Comparison of ENCODE assay signal across 21 mouse cellular contexts in genomic region chr2:44919326-44919725, GRCm38 (mm10). TPM values are rescaled to one million over a fixed set of nuclear protein-coding genes. Genes with fewer than 3 reads are reported as not detected.
DNase-seq lines count a peak whose midpoint lies in the region.
"Had no signal": no experiment of that assay in that cellular context is flagged by ENCODE, and none has a peak within 500 bp of the region (broad histone marks: within the 10 kb centered on the region; RNA-seq: fewer than 3 reads in every experiment).

No protein-coding gene starts in this region.

- no peaks in the 10 kb centered on the region for H3K9me3 ChIP-seq in hindbrain, embryonic 10.5 days
- H3K9me3 ChIP-seq: embryonic facial prominence, embryonic 10.5 days; embryonic facial prominence, embryonic 12.5 days; forebrain, embryonic 13.5 days; forebrain, embryonic 15.5 days; G1E had no signal

- DNase-seq in adrenal gland, adult 2 months: peak; percentile 57
- no peak for DNase-seq in adrenal gland, postnatal 25 days
- DNase-seq in adrenal gland, postnatal 36 days: peak; percentile 27 to 37
- DNase-seq in adrenal gland, postnatal 4 days (ENCODE audit: low spot score in 2 of 2): no peak
- peak; percentile 24 for DNase-seq in 416B (ENCODE audit: low read depth)
- DNase-seq in induced T-regulatory cell, adult 2 months (ENCODE audit: low read depth): peak; percentile 9
- DNase-seq in frontal cortex, postnatal 10 days (ENCODE audit: low spot score in 2 of 2): no peak
- DNase-seq in hindbrain, embryonic 10.5 days (ENCODE audit: low spot score): no peak
- DNase-seq: cerebellum, adult 11-12 months; cerebellum, adult 2 months; cerebellum, adult 9-10 months; cerebellum, postnatal 10 days; cerebellum, postnatal 25 days; forebrain, postnatal 0 days; gastrocnemius, adult 2 months had no signal

- H3K27ac ChIP-seq in hindbrain, embryonic 10.5 days: no peak overlapping the region
- H3K27ac ChIP-seq: embryonic facial prominence, embryonic 10.5 days; embryonic facial prominence, embryonic 12.5 days; forebrain, embryonic 13.5 days; forebrain, embryonic 15.5 days; gastrocnemius, adult 2 months had no signal

- no peaks in the 10 kb centered on the region for H3K4me1 ChIP-seq in hindbrain, embryonic 10.5 days (replicated peaks)
- H3K4me1 ChIP-seq: embryonic facial prominence, embryonic 10.5 days; embryonic facial prominence, embryonic 12.5 days; forebrain, embryonic 13.5 days; forebrain, embryonic 15.5 days had no signal

- no peaks in the 10 kb centered on the region for H3K27me3 ChIP-seq in hindbrain, embryonic 10.5 days (ENCODE audit: insufficient read depth, poor library complexity, severe bottlenecking)
- H3K27me3 ChIP-seq: embryonic facial prominence, embryonic 12.5 days; forebrain, embryonic 13.5 days; forebrain, embryonic 15.5 days; Patski had no signal

- WGBS in hindbrain, embryonic 10.5 days: 85% methylated on average over 1 of the region's 1 CpGs

- no peak overlapping the region for H3K4me3 ChIP-seq in hindbrain, embryonic 10.5 days
- H3K4me3 ChIP-seq: embryonic facial prominence, embryonic 10.5 days; embryonic facial prominence, embryonic 12.5 days; forebrain, embryonic 13.5 days; forebrain, embryonic 15.5 days; gastrocnemius, adult 2 months had no signal

- H3K36me3 ChIP-seq in hindbrain, embryonic 10.5 days: no peaks in the 10 kb centered on the region
- H3K36me3 ChIP-seq: embryonic facial prominence, embryonic 10.5 days; embryonic facial prominence, embryonic 12.5 days; forebrain, embryonic 15.5 days; G1E had no signal

RNA-seq across cellular contexts. Expression of gene Gtdc1, which starts 8.1 kb away (rescaled TPM):
- 10 to 100 TPM; 12.0 to 12.5 TPM for total RNA-seq in adrenal gland, adult 2 months (2021)
- polyA plus RNA-seq in adrenal gland, adult 2 months (2012; rRNA removed): 0.78 and 1.0 TPM in 2 replicates
- 11.8 and 14.4 TPM in 2 replicates for total RNA-seq in adrenal gland, postnatal 25 days (2021)
- total RNA-seq in adrenal gland, postnatal 36 days (2021): 10 to 100 TPM; 13.3 to 13.9 TPM
- 10 to 100 TPM; 23.9 to 28.1 TPM for total RNA-seq in adrenal gland, postnatal 4 days (2021)
- 10.1 and 13.0 TPM in 2 replicates for polyA plus RNA-seq in hindbrain, embryonic 10.5 days (2016; fragmentation: Nextera tagmentation; extraction: Ambion mirVana)

Comparison
In these comparisons a context has a peak if more than half of its experiments do, and no peak if none do; other contexts are left out.
1. DNase-seq: peak in adrenal gland, adult 2 months (single experiment), adrenal gland, postnatal 36 days (2 of 2), 416B (single experiment) and induced T-regulatory cell, adult 2 months (single experiment); none in adrenal gland, postnatal 25 days (single experiment), adrenal gland, postnatal 4 days (0 of 2), frontal cortex, postnatal 10 days (0 of 2) and hindbrain, embryonic 10.5 days (single experiment).